Mouse (Mus musculus): ENCODE measurements at regions not wholly inside any gene's neighbourhood (a gene's known extent, or its start where the extent isn't known, plus 50 kb on each side); places are given as distances from the start of the nearest gene placed in this dataset.

DNA sequence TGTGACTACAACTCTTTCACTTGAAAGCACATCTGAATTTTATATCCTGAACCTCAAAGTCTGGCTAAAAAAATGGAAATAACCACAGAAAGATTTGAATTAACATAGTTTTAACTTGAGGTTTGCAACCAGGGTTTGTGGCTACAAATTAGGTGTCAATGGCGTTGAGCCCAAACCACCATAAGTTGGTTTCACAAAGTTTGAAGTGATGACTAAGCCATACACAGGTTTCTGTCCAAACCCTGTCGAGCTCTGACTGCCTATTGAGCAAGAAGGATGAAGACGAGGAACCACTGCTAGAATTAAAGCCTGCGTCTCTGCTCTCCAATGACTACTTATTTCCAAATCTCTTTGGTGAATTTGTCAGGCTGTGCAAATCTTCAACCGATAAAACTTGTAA lies 719.8 kb upstream of the Slc8a1 start:
- no peak for TF ChIP-seq CTCF (IDR thresholded peaks at IDR 0.05; ENCODE audit: low read depth, low read length)
- TF ChIP-seq GATA2 (IDR thresholded peaks at IDR 0.05; ENCODE audit: borderline replicate concordance, low read depth, low read length) = no peak
- no peak for TF ChIP-seq TAL1 (conservative IDR thresholded peaks at IDR 0.05; ENCODE audit: low read depth, low read length)
